Mouse (Mus musculus): ENCODE measurements around the gene Nup50. TPM values are rescaled to one million over a fixed set of nuclear protein-coding genes. Genes with fewer than 3 reads are reported as not detected.

The Nup50 gene
- polyA plus RNA-seq, 1 experiment from 2014 or later = 56.4 TPM

- Histone ChIP-seq H3K4me2 (replicated peaks) (no peak overlapping the region), H3K9ac (no peak overlapping the region), H3K4me1 (peaks cover 27% of the 10 kb centered on the region), H3K27ac (no peak overlapping the region), H3K36me3 (peaks cover 3% of the 10 kb centered on the region; the same call in 1 of the 2 replicates), H3K9me3 (replicated peaks) (no peaks in the 10 kb centered on the region), H3K27me3 (no peaks in the 10 kb centered on the region), H3K4me3 (no peak overlapping the region)
- WGBS = 85% methylated on average over 7 of the region's 7 CpGs
- ATAC-seq (ENCODE audit: low FRiP score) = no peak
Observed at GRCm38 (mm10) chr15:84983721-84984120, 60.5 kb downstream of the Nup50 start.

GRCm38 (mm10) chr15:84985516-84986160, 62.4 kb downstream of the Nup50 start:
- 0 out of 2 replicates have a peak, but pooled peaks cover 2% of the 10 kb centered on the region for H3K27me3 ChIP-seq
- no peak overlapping the region for H3K4me3 ChIP-seq
- H3K9me3 ChIP-seq (replicated peaks) = no peaks in the 10 kb centered on the region
- ATAC-seq (ENCODE audit: low FRiP score) = no peak
- peaks cover 25% of the 10 kb centered on the region for H3K4me1 ChIP-seq
- H3K36me3 ChIP-seq = peaks cover 3% of the 10 kb centered on the region; the same call in 1 of the 2 replicates
- peak overlapping the region; percentile 78 for H3K4me2 ChIP-seq (replicated peaks)
- H3K27ac ChIP-seq = no peak overlapping the region; the same call in 1 of the 2 replicates
- 89% methylated on average over 12 of the region's 12 CpGs for WGBS
- no peak overlapping the region; the same call in 1 of the 2 replicates for H3K9ac ChIP-seq

- 72% methylated on average over 4 of the region's 4 CpGs for WGBS
Observed at GRCm38 (mm10) chr15:84986171-84987019, 63.2 kb downstream of the Nup50 start.

GRCm38 (mm10) chr15:84987020-84987815, 64.0 kb downstream of the Nup50 start:
- under 1% methylated on average over 43 of the region's 53 CpGs for WGBS

More at GRCm38 (mm10) chr15:84986171-84987019, 63.2 kb downstream of the Nup50 start:
- Histone ChIP-seq H3K27ac (no peak overlapping the region), H3K4me2 (replicated peaks) (peak overlapping the region; percentile 78), H3K36me3 (peaks cover 3% of the 10 kb centered on the region; the same call in 1 of the 2 replicates), H3K4me1 (peaks cover 25% of the 10 kb centered on the region), H3K9me3 (replicated peaks) (no peaks in the 10 kb centered on the region), H3K9ac (peak overlapping the region; percentile 90), H3K27me3 (0 out of 2 replicates have a peak, but pooled peaks cover 2% of the 10 kb centered on the region), H3K4me3 (peak overlapping the region; percentile 88)
- ATAC-seq (ENCODE audit: low FRiP score) = no peak

GRCm38 (mm10) chr15:84987874-84988825, 64.9 kb downstream of the Nup50 start, which contains the start of gene 5031439G07Rik:
Gene 5031439G07Rik (minus strand): TSS chr15:84988551.
- under 1% methylated on average over 46 of the region's 59 CpGs for WGBS
- H3K4me3 ChIP-seq = peak within 1 kb of the TSS; percentile 88
- H3K36me3 ChIP-seq = peaks cover 3% of the 10 kb centered on the region; the same call in 1 of the 2 replicates
- H3K27me3 ChIP-seq = 0 out of 2 replicates have a peak, but pooled peaks cover 2% of the 10 kb centered on the region
- no peaks in the 10 kb centered on the region for H3K9me3 ChIP-seq (replicated peaks)
- peak within 1 kb of the TSS; percentile 90 for H3K9ac ChIP-seq
- H3K4me1 ChIP-seq = peaks cover 25% of the 10 kb centered on the region
- peak within 1 kb of the TSS; percentile 77 for H3K27ac ChIP-seq
- peak within 1 kb of the TSS; percentile 78 for H3K4me2 ChIP-seq (replicated peaks)
- ATAC-seq (ENCODE audit: low FRiP score) = peak; percentile 90

More at GRCm38 (mm10) chr15:84987020-84987815, 64.0 kb downstream of the Nup50 start:
- Histone ChIP-seq H3K27ac (peak overlapping the region; percentile 77), H3K9ac (peak overlapping the region; percentile 90), H3K27me3 (0 out of 2 replicates have a peak, but pooled peaks cover 2% of the 10 kb centered on the region), H3K4me3 (peak overlapping the region; percentile 88), H3K36me3 (peaks cover 3% of the 10 kb centered on the region; the same call in 1 of the 2 replicates), H3K4me2 (replicated peaks) (peak overlapping the region; percentile 78), H3K4me1 (peaks cover 25% of the 10 kb centered on the region), H3K9me3 (replicated peaks) (no peaks in the 10 kb centered on the region)
- peak; percentile 79 for ATAC-seq (ENCODE audit: low FRiP score)

- WGBS = 76% methylated on average over 3 of the region's 3 CpGs
- no peak overlapping the region for H3K4me3 ChIP-seq
- H3K27me3 ChIP-seq = 0 out of 2 replicates have a peak, but pooled peaks cover 2% of the 10 kb centered on the region
- peaks cover 21% of the 10 kb centered on the region for H3K4me1 ChIP-seq
- H3K9ac ChIP-seq = no peak overlapping the region
- ATAC-seq (ENCODE audit: low FRiP score) = no peak
- no peak overlapping the region for H3K27ac ChIP-seq
- H3K9me3 ChIP-seq (replicated peaks) = no peaks in the 10 kb centered on the region
- no peaks in the 10 kb centered on the region; the same call in 1 of the 2 replicates for H3K36me3 ChIP-seq
- H3K4me2 ChIP-seq (replicated peaks) = no peak overlapping the region
Observed at GRCm38 (mm10) chr15:84989098-84989497, 65.9 kb downstream of the Nup50 start.

- no peak overlapping the region for H3K9ac ChIP-seq
- H3K27ac ChIP-seq = no peak overlapping the region
- no peak overlapping the region for H3K4me3 ChIP-seq
- H3K4me1 ChIP-seq = peaks cover 22% of the 10 kb centered on the region
- H3K9me3 ChIP-seq (replicated peaks) = no peaks in the 10 kb centered on the region
- ATAC-seq (ENCODE audit: low FRiP score) = no peak
- no peak overlapping the region for H3K4me2 ChIP-seq (replicated peaks)
- WGBS = 64% methylated on average over 7 of the region's 7 CpGs
- H3K27me3 ChIP-seq = 0 out of 2 replicates have a peak, but pooled peaks cover 2% of the 10 kb centered on the region
- H3K36me3 ChIP-seq = no peaks in the 10 kb centered on the region
Observed at GRCm38 (mm10) chr15:84989771-84990170, 66.6 kb downstream of the Nup50 start.

Small RNA genes within 50 kb of the gene (microRNA-seq; reads per million reads assigned to microRNA genes)
- gene Mir1249 = 35.2 reads per million, percentile 34 among the genes with 10 or more reads in this experiment

Other genes with a start within 250 kb of the Nup50 start
- 2.5 and 2.9 TPM in 2 replicates for gene Arhgap8, start 203.4 kb upstream of the Nup50 start, polyA plus RNA-seq (2016; fragmentation: Nextera tagmentation; extraction: Ambion mirVana)
- gene Phf21b, start 67.4 kb upstream of the Nup50 start, polyA plus RNA-seq (2016; fragmentation: Nextera tagmentation; extraction: Ambion mirVana) = 16.5 and 18.0 TPM in 2 replicates
- 0.77 and 0.88 TPM in 2 replicates for gene Gm29666, start 3.4 kb upstream of the Nup50 start, polyA plus RNA-seq (2016; fragmentation: Nextera tagmentation; extraction: Ambion mirVana)
- gene 5031439G07Rik, start 65.1 kb downstream of the Nup50 start, polyA plus RNA-seq (2016; fragmentation: Nextera tagmentation; extraction: Ambion mirVana) = 18.7 TPM in 2 replicates
- 0.19 and 0.21 TPM in 2 replicates for gene Upk3a, start 93.7 kb downstream of the Nup50 start, polyA plus RNA-seq (2016; fragmentation: Nextera tagmentation; extraction: Ambion mirVana)
- 22.2 and 24.5 TPM in 2 replicates for gene Fam118a, start 105.5 kb downstream of the Nup50 start, polyA plus RNA-seq (2016; fragmentation: Nextera tagmentation; extraction: Ambion mirVana)
- gene Smc1b, start 208.6 kb downstream of the Nup50 start, polyA plus RNA-seq (2016; fragmentation: Nextera tagmentation; extraction: Ambion mirVana) = 0.10 and 0.28 TPM in 2 replicates
- 1.1 and 1.4 TPM in 2 replicates for gene Ribc2, start 208.7 kb downstream of the Nup50 start, polyA plus RNA-seq (2016; fragmentation: Nextera tagmentation; extraction: Ambion mirVana)